Mouse (Mus musculus) lung, postnatal 10 days (tissue): ENCODE measurements around the gene Fryl.
"Not testable (repeated sequence)": the region's sequence is repeated elsewhere in the genome, so short reads cannot be mapped to it uniquely, and the experiment has no call there.

Experiments
- DNase-seq: peaks from one replicate; pipeline ENCODE4 v3.0.0; 2021

Fryl gene

DNA sequence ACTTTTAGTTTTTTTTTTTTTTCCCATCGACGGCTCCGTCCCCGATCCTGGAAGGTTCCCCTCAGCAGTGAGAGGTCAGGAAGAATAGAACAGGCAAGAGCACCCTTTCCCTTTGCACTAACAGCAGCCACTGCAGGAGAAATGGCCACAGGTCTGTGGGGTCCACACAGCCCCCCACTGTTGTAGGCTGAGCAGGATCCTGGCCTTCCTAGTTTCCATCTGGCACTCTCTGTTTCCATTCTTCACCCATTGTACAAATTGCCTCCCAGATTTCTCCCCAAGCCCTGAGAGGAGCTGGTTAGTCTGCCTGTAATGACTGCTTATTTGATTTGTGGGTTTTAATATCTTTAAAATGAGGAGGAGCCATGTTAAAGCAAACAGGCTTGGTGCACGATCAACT, 252.4 kb downstream of the Fryl start:
- no peak for DNase-seq

DNA sequence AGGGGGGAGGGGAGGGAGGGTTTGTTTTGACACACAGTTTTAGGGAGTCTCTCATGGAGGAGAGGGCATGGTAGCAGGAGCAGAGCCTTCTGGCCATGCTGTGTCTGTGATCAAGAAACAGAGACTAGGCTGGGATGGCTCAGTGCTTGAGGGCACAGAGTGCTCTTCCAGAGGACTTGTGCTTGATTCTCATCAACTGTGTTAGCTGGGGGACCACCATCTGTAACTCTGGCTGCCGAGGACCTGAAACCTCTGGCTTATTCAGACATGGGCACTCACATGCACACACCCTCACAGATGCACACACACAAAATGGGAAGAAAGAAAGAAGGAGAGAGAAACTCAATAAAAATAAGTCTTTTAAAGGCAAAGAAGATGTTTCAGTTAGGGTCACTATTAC, 257.9 kb downstream of the Fryl start:
- DNase-seq: not testable (repeated sequence)

DNA sequence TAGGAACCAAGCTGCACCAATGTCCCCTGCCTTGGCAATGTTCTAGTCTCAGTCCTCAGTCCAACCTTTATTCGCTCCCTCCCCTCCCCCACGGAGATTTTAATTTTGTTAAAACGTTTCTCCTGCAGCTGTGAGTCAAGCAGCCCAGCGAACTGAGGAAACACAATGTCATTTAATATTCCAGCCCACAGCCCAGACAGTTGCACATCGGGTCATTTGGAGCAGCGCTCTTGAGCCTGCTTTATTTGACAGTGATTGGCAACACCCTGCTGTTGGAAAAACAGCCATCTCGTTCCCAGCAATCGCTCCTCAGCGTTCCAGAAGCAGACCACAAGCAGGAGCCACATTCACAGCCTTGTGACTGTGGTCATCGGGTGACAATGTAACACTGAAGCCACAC, 261.0 kb downstream of the Fryl start:
- DNase-seq: no peak

DNA sequence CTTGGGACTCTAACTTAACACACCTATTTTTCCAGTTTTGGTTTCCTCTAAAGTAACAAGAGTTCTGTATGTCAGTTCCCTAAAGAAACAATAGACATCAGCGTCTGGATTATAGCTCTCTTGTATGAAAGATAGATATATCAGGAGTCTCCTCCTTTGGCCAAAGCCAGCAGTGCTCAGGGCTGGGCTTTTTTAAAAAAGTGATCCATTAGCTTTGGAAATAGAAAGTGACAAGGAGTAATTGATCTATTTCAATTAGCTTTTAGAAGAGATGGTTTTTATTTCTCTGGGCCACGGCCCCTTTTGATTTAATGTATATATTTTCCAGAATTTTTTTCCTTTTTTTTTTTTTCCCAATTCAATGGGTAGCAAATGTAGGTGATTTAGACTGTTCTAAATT, 261.5 kb downstream of the Fryl start:
- DNase-seq: no peak

DNA sequence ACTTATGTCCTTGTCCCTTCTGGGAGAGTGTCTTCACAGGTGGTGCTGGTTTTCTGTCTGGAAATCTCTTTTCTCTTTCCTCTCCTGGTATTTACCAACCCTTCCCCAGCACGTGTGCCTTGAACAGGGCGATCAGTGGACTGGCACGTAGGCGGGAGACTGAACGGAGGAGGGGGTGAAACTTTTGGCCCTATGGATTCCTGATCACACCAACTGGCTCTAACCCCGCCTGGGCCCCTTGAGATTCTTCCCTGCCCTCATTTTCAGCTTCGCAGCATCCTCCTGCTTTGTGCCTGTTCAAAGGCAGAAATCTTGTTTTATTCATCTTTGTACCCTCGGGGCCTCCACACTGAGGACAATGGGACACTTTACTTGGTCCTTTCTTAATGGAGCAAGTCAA, 262.0 kb downstream of the Fryl start:
- no peak for DNase-seq

DNA sequence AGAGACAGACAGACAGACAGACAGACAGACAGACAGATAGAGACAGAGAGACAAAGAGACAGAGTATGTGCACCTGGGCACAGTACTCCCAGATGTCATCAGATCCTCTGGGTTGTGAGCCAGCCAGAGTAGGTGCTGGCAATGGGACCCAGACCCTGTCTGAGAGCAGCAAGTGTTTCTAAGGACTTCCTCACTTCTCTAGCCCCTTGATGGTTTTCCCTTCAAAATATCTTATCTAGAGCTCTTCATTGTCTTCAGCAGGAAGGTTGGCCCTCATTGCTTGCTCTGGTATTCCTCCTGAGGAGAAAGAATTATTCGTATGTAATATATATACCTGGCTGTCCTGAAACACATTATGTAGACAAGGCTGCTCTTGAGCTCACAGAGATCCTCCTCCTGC, 263.9 kb downstream of the Fryl start:
- DNase-seq: no peak

DNA sequence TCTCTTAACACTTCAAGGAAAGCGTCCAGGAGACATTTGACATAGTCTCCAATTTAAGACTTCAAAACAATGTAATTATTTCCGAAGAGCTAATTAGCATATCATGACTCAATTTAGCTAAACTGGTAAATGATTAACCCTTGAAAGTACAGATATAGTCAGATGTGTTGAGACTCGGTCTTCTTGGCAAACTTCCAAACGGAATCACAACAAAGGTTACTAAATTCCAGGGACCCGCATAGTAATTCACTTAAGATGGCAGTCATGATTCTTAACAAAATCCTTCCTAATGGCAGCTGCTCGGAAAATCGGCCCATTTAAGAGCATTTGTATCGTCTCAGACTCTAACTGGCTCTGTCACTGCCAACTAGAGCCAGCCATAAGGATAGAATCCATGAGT, 266.7 kb downstream of the Fryl start:
- DNase-seq: no peak

DNA sequence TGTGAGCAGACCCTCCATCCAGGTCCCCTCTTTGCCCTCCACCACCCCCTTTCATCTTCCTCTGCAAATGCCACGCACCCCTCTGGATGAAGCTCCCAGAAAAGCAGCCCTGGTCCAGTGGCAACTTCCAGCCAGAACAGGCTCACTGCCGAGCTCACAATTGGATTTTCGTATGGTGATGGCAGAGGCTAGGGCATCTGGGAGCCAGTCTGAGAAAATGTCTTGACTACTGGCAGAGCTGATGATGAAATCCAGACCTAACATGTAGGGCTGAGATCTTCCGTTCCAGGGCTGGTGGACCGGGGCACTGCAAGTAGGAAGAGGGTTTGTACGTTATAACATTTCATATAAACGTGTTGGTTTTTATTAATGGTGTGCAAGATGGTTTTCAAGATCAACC, 268.6 kb downstream of the Fryl start:
- DNase-seq: no peak

DNA sequence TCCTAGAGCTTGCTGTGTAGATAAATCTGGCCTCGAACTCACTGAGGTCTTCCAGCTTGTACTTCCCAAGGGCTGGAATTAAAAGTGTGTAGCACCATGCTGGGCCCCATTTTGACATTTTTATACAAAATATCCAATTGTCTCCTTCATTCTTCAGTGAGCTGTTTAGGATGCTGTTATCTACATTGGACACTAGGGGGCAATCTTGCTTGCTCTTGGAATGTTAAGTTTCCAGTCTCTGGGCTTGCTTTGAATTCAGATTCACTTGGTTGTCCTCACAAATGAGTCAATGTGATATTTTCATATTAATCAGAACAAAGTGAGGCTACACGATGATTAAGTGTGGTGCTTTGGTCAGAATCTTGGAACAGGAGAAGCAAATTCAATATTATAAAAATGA, 272.3 kb downstream of the Fryl start:
- DNase-seq: peak; percentile 40

DNA sequence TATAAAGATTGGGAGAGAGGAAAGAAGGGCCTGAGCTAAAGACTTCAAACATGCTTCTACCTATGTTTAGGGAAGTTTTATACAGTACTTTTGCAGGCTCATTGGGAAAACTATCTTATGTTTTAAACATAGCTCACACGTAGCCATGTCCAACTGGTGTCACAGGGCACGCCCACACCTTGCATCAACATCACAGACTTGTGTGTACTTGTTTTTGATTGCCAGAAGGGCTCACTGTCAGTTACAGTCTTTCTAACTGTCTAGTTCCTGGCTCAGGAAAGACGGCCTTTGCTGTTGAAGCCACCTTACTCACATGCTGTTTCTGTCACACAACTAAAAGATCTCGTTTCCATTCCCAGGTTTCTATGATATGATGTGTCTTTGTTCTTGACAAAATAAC, 279.9 kb downstream of the Fryl start:
- no peak for DNase-seq

DNA sequence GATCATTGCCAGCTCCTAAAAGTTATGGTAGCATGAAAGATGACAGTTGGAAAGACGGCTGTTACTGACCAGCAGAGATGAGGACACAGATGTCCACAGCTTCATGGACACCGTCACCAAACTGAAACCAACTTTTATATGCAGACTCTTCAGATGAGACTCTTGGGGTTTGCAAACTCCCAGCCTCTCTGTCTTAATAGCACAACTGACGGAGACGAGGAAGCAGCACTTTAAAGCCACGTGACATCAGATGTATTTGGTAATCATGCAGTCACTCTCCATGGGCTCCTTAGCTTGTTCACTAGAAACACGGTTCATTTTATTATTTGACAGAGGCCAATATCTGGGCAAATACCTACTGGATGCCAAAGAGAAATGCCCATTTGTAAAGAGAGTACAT, 280.4 kb downstream of the Fryl start:
- no peak for DNase-seq

DNA sequence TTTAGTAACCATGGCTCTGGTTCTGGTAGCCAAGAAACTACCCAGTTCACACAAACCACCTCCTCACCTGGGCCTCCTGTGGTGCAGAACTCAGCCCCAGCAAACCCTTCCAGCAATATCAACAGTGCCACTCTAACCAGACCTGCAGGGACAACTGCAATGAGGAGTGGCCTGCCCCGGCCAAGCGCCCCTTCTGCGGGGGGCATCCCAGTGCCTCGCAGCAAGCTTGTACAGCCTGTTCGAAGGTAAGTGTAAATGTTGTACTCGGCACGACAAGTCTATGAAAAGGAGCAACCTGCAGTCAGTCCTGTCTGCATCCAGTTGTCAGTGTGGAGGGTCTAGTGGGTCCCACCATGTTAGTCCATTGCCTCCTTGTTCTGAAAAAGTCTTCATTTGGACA, 281.8 kb downstream of the Fryl start, which contains the start of gene Gm10135:
Gm10135 (minus strand) TSS at position 101 of the 400 bp plus-strand sequence.
- DNase-seq: no peak

DNA sequence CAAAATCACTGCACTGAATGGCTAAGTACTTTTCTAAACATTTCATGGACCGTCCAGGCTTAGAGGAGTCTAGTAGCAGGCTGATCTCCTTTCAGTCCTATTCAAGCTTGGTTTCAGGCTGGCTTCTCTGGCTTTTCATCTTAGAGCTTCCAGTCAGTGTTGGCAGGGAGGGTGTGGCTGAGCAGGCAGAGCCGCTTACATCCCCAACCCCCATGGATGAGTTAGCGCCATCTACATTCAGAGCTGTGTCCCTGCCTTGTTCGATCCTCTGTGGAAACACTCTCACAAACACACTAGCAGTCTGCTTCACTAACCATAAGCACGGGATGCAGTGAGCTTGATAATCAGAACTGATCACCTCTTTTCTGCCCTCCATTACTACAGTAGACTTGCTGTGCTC, 283.5 kb downstream of the Fryl start:
- DNase-seq: no peak

DNA sequence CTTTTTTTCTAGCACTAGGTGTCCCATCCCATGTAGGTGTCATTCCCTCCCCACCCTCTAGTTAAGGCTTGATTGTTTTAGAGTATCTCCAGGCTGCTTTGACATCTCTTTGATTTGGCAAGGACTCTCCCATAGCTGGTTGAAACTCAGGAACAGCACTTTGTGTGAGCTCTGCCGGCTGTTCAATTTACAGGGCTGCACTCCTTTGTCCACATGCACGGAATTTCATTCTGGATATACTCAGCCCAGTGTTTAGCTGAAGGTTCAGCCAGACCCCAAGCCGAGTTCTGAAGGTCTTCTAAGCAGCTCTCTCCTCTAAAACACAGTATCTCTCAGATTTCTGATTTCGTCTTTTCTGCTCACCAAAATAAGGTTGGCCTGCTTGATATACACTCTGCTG, 284.0 kb downstream of the Fryl start:
- no peak for DNase-seq
